Mouse (Mus musculus) heart, adult 2 months (tissue): ENCODE results near the gene Gm20708. TPM values are rescaled to one million over a fixed set of nuclear protein-coding genes. Genes with fewer than 3 reads are reported as not detected.
"Not testable (repeated sequence)": the region's sequence is repeated elsewhere in the genome, so short reads cannot be mapped to it uniquely, and the experiment has no call there.

Experiments used
- DNase-seq, 2 experiments: peaks; one replicate each; pipeline ENCODE4 v3.0.0; 2021
- H3K27ac ChIP-seq: fragments of 200-600 bp; 2 replicates; pipeline ENCODE4 v1.8.1; 2022
- H3K27me3 ChIP-seq: fragments of 200-500 bp; 2 replicates; pipeline ENCODE4 v1.6.1; 2012; ENCODE audit warnings: mild to moderate bottlenecking, low read length, inconsistent platforms, mixed read lengths; ENCODE audit not compliant: control insufficient read depth, insufficient read depth
- H3K36me3 ChIP-seq: fragments of 200-500 bp; 2 replicates; pipeline ENCODE4 v1.6.1; 2012; ENCODE audit warnings: low read length, inconsistent platforms; ENCODE audit not compliant: control insufficient read depth, insufficient read depth
- H3K4me1 ChIP-seq: fragments of 200-500 bp; 2 replicates; pipeline ENCODE4 v1.6.1; 2011; ENCODE audit warnings: low read length; ENCODE audit not compliant: control insufficient read depth, insufficient read depth
- H3K4me3 ChIP-seq: fragments of 200-600 bp; 2 replicates; pipeline ENCODE4 v1.8.1; 2022
- H3K79me2 ChIP-seq: fragments of 200-500 bp; replicated peaks from 2 replicates; pipeline ENCODE4 v1.6.1; 2012; ENCODE audit warnings: mild to moderate bottlenecking, inconsistent platforms, low read length, moderate library complexity, mixed read lengths; ENCODE audit not compliant: control insufficient read depth, insufficient read depth
- H3K9ac ChIP-seq: fragments of 200-500 bp; 2 replicates; pipeline ENCODE4 v1.6.1; 2012; ENCODE audit warnings: low read depth, mild to moderate bottlenecking, control low read depth, inconsistent platforms, low read length, mixed read lengths
- CTCF ChIP-seq: fragments of 200-600 bp; IDR thresholded peaks from 2 replicates; pipeline ENCODE4 v1.8.1; 2022; ENCODE audit warnings: antibody characterized with exemption, mild to moderate bottlenecking, moderate library complexity
- EP300 ChIP-seq: fragments of 200-500 bp; IDR thresholded peaks from 2 replicates; pipeline ENCODE4 v1.6.1; 2011; ENCODE audit warnings: low read depth, low read length, control low read depth; ENCODE audit not compliant: insufficient read depth
- POLR2A ChIP-seq: fragments of 200-500 bp; IDR thresholded peaks from 2 replicates; pipeline ENCODE4 v1.6.1; 2011; ENCODE audit warnings: mild to moderate bottlenecking, low read depth, low read length, control low read depth; ENCODE audit not compliant: insufficient read depth
- WGBS: fragments of 180-500 bp; shearing (Covaris S2); methylation state at CpG from one replicate; pipeline ENCODE4 v1.1.7; 2018; 5-methylcytosine and 5-hydroxymethylcytosine counted together
- intact Hi-C: fragments of 180-260 bp; cut with DNase I; formaldehyde crosslinking; loops from one replicate; pipeline ENCODE4 v1.15.1; 2025
- polyA plus RNA-seq: library from polyadenylated mRNA; depleted of rRNA; stranded (reverse); fragments of >200 nt; gene quantifications from 2 replicates; pipeline ENCODE4 v1.2.3, GENCODE M21; 2012
- total RNA-seq, 2 experiments: library from RNA; stranded (reverse); gene quantifications; 2 replicates each; pipeline ENCODE4 v1.2.3; 2021

Gene Gm20708
- total and polyA plus RNA-seq, 3 experiments, result 0.44 to 0.57 (median 0.48) TPM

DNA sequence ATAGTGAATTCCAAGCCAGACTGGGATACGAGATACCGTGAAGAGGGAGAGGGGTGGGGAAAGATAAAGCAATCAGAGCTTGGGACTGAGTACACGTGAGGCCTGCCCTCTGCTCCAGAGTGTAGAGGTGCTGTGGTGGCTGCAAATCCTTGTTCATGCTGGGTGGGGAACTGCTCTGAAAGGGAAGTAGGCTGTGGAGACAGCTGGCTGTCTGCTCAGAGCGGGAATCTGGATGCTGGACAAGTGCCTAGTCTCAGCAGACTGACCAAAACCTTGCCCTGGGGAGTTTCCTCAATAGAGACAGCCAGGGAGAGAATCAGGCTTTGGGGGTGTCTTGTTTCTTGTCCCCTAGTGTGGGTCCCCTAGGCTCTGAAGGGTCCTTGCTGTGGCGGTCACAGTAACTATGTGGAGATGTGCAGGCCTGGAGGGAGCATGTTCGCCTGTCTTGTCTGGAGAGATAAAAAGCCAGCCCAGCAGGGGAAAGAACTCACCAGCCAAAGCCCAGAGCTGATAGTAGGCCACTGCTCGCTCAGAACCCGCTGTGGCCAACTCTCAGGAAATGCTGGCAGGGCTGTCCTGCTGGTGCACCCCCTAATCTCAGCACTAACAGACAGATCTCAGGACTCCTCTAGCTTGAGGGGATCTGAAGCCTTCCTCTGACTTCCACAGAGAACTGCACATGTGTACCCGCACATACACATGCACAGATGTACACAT lies 19.6 kb downstream of the Gm20708 start:
- Histone ChIP-seq H3K27ac (peak overlapping the region; percentile 69), H3K36me3 (no peaks in the 10 kb centered on the region), H3K9ac (peak overlapping the region; percentile 9; the same call in 1 of the 2 replicates), H3K79me2 (no peaks in the 10 kb centered on the region), H3K4me3 (no peak overlapping the region), H3K4me1 (peaks cover 33% of the 10 kb centered on the region), H3K27me3 (no peaks in the 10 kb centered on the region)
- peak; percentile 62 to 78 for DNase-seq
- 13% methylated on average over 9 of the region's 9 CpGs for WGBS
- TF ChIP-seq EP300, result peak; percentile 28; the same call in 1 of the 2 replicates
- TF ChIP-seq CTCF, result no peak
- TF ChIP-seq POLR2A, result peak; percentile 37; the same call in 1 of the 2 replicates
- intact Hi-C loops, result loop anchor here (10.0 kb wide), 1 partner anchor 594 kb away; no protein-coding TSS in a partner anchor

GRCm38 (mm10) chr11:117829671-117830215 lies 20.3 kb downstream of the Gm20708 start:
- no peak for DNase-seq
- 49% methylated on average over 2 of the region's 2 CpGs for WGBS
- no peaks in the 10 kb centered on the region for H3K27me3 ChIP-seq
- H3K27ac ChIP-seq, result peak overlapping the region; percentile 69
- H3K36me3 ChIP-seq, result no peaks in the 10 kb centered on the region
- peaks cover 28% of the 10 kb centered on the region for H3K4me1 ChIP-seq
- TF ChIP-seq POLR2A, result no peak
- TF ChIP-seq EP300, result no peak
- TF ChIP-seq CTCF, result no peak
- no peaks in the 10 kb centered on the region for H3K79me2 ChIP-seq
- intact Hi-C loops, result loop anchor here (10.0 kb wide), 1 partner anchor 595 kb away; no protein-coding TSS in a partner anchor
- no peak overlapping the region for H3K9ac ChIP-seq
- H3K4me3 ChIP-seq, result no peak overlapping the region

- DNase-seq, result peak in 1 of 2 experiments; percentile 21
- no peaks in the 10 kb centered on the region for H3K79me2 ChIP-seq
- H3K4me3 ChIP-seq, result no peak overlapping the region
- no peak overlapping the region; the same call in 1 of the 2 replicates for H3K27ac ChIP-seq
- intact Hi-C loops, result no loop called here
- no peaks in the 10 kb centered on the region for H3K27me3 ChIP-seq
- peaks cover 25% of the 10 kb centered on the region for H3K4me1 ChIP-seq
- H3K9ac ChIP-seq, result no peak overlapping the region
- no peaks in the 10 kb centered on the region for H3K36me3 ChIP-seq
- 61% methylated on average over 9 of the region's 9 CpGs for WGBS
- TF ChIP-seq EP300 (no peak), POLR2A (no peak), CTCF (no peak)
Observed at GRCm38 (mm10) chr11:117830401-117830800, 20.9 kb downstream of the Gm20708 start.

DNA sequence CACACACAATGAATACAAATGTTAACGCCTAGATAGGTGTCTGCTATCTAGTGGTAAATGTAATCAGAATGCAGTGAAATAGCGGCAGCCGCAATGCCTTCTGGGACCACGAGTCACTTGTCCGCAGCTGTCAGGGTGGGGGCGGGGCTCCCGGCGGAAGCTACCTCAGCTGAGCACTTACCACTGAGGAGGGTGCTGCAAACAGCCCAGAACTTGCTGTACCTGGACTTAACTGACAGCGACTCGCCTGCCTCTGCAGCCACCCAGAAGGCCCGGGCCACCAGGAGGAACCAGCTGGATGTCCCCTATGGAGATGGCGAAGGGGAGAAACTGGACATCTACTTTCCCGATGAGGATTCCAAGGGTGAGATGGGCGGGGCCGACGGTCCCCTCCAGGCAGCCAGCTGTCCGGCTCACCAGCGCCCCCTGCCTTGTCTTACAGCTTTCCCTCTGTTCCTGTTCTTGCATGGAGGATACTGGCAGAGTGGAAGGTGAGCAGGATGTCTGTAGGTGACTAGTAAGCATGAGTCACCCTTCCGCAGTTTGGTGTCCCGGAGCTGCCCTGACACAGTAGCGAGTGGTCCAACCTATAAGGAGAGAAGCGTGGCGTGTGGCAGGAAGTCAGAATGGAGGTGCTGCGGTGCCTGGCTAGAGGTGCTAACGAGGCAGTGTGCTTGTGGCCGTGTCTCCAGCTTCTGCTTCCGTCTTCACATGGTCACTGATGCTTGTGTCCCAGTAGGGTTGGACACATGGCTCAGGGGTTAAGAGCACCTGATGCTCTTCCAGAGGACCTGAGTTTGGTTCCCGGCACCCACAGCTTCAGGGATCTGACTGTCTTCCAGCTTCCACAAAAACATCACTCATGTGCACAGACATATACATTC lies 22.9 kb downstream of the Gm20708 start:
- no peak for TF ChIP-seq POLR2A
- peak; percentile 80 for TF ChIP-seq CTCF
- WGBS, result 30% methylated on average over 28 of the region's 28 CpGs
- H3K36me3 ChIP-seq, result no peaks in the 10 kb centered on the region
- H3K79me2 ChIP-seq, result no peaks in the 10 kb centered on the region
- intact Hi-C loops, result no loop called here
- H3K27ac ChIP-seq, result no peak overlapping the region
- peak; percentile 81 to 83 for DNase-seq
- peak overlapping the region; percentile 30 for H3K4me3 ChIP-seq
- no peaks in the 10 kb centered on the region for H3K27me3 ChIP-seq
- peaks cover 22% of the 10 kb centered on the region for H3K4me1 ChIP-seq
- peak overlapping the region; percentile 5; the same call in 1 of the 2 replicates for H3K9ac ChIP-seq

GRCm38 (mm10) chr11:117833509-117833908 lies 24.0 kb downstream of the Gm20708 start:
- DNase-seq, H3K79me2 ChIP-seq, H3K27me3 ChIP-seq, H3K9ac ChIP-seq, H3K36me3 ChIP-seq, H3K4me3 ChIP-seq, intact Hi-C loops, H3K27ac ChIP-seq: not testable (repeated sequence)
- WGBS, result 89% methylated on average over 5 of the region's 6 CpGs
- peaks cover 14% of the 10 kb centered on the region for H3K4me1 ChIP-seq
